Mouse (Mus musculus) liver, embryonic 13.5 days (tissue): ENCODE measurements at regions not wholly inside any gene's neighbourhood (a gene's known extent, or its start where the extent isn't known, plus 50 kb on each side); places are given as distances from the start of the nearest gene placed in this dataset.

Experiments
- ATAC-seq: fragments of 200-750 bp; cut with Nextera tagmentation; 2 replicates; pipeline ENCODE4 v1.8.0; 2017; ENCODE audit warnings: low read depth, mild to moderate bottlenecking, moderate number of reproducible peaks, moderate library complexity
- DNase-seq: peaks from one replicate; pipeline ENCODE4 v3.0.0; 2022
- H3K27ac ChIP-seq: fragments of 300-500 bp; sonication (generic); 2 replicates; pipeline ENCODE4 v1.5.1; 2015; ENCODE audit warnings: moderate library complexity, mild to moderate bottlenecking, inconsistent platforms
- H3K27me3 ChIP-seq: fragments of 300-500 bp; sonication (generic); 2 replicates; pipeline ENCODE4 v1.6.1; 2015; ENCODE audit warnings: mild to moderate bottlenecking, inconsistent platforms
- H3K36me3 ChIP-seq: fragments of 300-500 bp; sonication (generic); 2 replicates; pipeline ENCODE4 v1.6.1; 2015; ENCODE audit warnings: mild to moderate bottlenecking, inconsistent platforms
- H3K4me1 ChIP-seq: fragments of 300-500 bp; sonication (generic); replicated peaks from 2 replicates; pipeline ENCODE4 v1.6.1; 2015; ENCODE audit warnings: inconsistent platforms
- H3K4me2 ChIP-seq: fragments of 300-500 bp; sonication (generic); 2 replicates; pipeline ENCODE4 v1.6.1; 2015; ENCODE audit warnings: inconsistent platforms, mild to moderate bottlenecking, moderate library complexity
- H3K4me3 ChIP-seq: fragments of 300-500 bp; sonication (generic); replicated peaks from 2 replicates; pipeline ENCODE4 v1.5.1; 2015; ENCODE audit warnings: mild to moderate bottlenecking, inconsistent platforms
- H3K9ac ChIP-seq: fragments of 300-500 bp; sonication (generic); 2 replicates; pipeline ENCODE4 v1.6.1; 2015; ENCODE audit warnings: mild to moderate bottlenecking, inconsistent platforms
- H3K9me3 ChIP-seq: fragments of 300-500 bp; sonication (generic); replicated peaks from 2 replicates; pipeline ENCODE4 v1.6.1; 2016; ENCODE audit warnings: inconsistent platforms
- WGBS: fragments of 180-500 bp; shearing (Covaris S2); methylation state at CpG from one replicate; pipeline ENCODE4 v1.1.7; 2015; ENCODE audit not compliant: insufficient replicate concordance; 5-methylcytosine and 5-hydroxymethylcytosine counted together

DNA sequence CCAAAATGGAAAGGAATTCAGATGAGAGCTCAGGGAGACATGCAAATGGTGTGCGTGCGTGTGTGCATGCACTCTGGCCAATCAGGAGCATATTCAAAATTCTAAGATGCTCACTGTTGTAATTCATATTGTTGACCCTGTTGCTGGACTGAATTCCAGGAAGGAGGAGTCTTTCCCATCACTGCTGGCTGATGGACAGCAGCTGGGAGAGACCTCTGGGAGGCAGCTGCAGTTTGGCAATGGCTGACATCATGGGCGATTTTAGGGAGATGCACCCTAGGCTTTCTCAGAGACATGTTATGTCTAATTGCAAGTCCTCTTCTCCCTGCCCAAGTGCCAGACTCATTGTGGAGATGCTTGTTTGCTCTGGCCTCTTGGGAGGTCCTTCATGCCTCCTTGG lies 220.6 kb upstream of the Myocd start:
- ATAC-seq (no peak), DNase-seq (no peak)
- 74% methylated on average over 3 of the region's 3 CpGs for WGBS
- Histone ChIP-seq H3K4me3 (no peak overlapping the region), H3K9me3 (no peaks in the 10 kb centered on the region), H3K27me3 (no peaks in the 10 kb centered on the region), H3K27ac (no peak overlapping the region), H3K4me2 (no peak overlapping the region), H3K9ac (no peak overlapping the region), H3K36me3 (no peaks in the 10 kb centered on the region), H3K4me1 (no peaks in the 10 kb centered on the region)

DNA sequence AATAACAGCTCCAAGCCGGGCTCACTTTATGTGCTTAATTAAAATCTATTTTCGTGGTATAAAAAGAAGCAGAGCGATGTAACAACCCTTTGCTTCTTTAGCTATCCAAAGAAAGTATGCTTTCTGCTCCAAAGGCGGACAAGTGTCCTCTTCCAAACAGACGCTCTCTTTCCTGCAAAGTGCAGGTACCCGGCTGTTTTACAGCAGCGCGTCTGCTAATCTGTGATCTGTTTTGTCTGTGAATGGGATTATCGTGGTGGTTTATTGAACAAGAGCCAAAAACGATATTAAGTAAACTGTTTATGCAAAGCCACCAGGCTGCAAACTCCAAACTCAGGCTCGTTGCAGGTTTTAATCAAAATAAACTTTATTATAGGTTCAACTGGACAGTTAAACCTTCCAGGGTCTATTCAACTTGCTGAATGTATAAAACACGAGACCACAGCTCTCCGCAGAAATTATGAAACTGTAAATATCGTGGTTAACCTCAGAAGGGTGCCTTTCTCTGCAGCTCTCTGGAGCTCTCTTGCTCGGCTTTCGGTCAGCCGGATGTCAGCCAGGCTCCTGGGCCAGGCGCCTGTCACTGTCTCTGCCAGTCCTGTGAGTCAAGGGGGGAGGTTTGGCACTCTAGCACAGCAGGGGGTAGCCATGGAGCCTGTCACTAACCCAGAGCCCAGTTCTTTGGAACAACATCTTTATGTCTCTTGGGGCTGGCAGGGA lies 206.2 kb upstream of the Myocd start:
- 61% methylated on average over 18 of the region's 18 CpGs for WGBS
- Histone ChIP-seq H3K27ac (no peak overlapping the region), H3K9me3 (no peaks in the 10 kb centered on the region), H3K4me3 (no peak overlapping the region), H3K9ac (no peak overlapping the region), H3K4me1 (no peaks in the 10 kb centered on the region), H3K36me3 (no peaks in the 10 kb centered on the region), H3K27me3 (no peaks in the 10 kb centered on the region), H3K4me2 (no peak overlapping the region)
- ATAC-seq (no peak), DNase-seq (no peak)

DNA sequence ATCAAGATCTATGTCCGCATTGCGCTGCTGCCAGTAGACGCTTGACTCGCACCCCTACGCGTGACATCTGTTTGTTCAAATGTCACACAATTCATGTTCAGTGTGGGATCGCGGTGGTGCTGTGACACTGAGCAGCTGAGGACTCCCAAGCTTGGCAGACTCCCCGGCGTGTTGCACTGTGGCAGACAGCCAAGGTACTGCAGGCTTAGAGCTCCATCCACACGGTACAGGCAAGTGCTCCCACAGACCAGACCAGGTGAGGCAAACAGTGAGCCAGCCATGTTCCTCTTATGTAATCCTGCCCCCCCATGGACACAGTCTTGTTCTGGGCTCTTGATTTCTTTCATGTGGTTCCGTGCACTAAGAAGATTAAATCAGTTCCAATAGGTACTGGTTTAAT lies 205.5 kb upstream of the Myocd start:
- no peaks in the 10 kb centered on the region for H3K36me3 ChIP-seq
- WGBS, result 80% methylated on average over 12 of the region's 12 CpGs
- no peak overlapping the region for H3K27ac ChIP-seq
- H3K4me2 ChIP-seq, result no peak overlapping the region
- no peak for ATAC-seq
- H3K4me3 ChIP-seq, result no peak overlapping the region
- no peaks in the 10 kb centered on the region for H3K4me1 ChIP-seq
- H3K9ac ChIP-seq, result no peak overlapping the region
- no peaks in the 10 kb centered on the region for H3K9me3 ChIP-seq
- no peak for DNase-seq
- no peaks in the 10 kb centered on the region for H3K27me3 ChIP-seq

DNA sequence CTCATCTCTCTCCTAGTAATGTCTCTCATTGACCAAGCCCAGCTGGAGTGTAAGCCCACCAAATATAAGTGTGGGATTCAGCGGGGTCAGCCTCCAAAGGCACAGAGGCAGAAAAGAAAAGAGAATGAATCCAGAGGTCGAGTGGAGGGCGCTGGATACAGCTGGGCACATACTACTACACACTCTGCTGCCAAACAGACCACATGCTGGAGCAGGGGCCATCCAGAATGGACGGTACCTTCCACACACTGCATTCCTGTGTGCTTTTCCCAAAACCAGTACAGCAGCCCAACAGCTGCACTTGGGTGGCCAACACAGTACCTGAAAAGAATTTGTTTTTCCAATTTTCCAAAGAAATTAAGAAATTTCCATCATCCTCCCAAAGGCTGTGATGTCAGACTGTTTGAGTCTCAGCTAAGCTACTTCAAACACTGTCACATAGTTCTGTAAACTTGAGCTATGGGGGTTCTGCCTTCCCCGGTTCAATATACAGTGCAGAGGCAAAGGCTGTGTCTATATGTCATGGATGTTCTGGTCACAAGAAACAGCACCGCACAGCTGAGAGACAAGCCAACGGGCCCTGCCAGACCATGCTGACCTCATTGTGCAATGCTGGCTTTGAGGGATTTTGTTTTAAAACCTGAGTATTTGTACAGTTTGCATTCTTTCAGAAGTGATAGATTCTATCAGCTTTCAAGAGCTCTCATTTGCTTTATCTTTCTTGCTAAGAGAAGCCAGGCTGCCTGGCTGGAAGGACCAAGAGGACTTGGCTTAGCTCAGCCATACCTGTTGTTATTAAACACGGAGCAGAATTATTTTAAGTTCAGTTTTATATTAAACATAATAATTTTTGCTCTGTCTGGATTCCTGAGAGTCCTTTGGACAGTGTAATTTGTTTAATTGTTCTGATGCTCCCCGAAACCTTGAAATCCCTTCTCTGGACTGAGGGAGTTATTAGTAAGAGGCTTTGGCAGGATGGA lies 200.3 kb upstream of the Myocd start:
- Histone ChIP-seq H3K4me2 (no peak overlapping the region), H3K9ac (no peak overlapping the region), H3K36me3 (no peaks in the 10 kb centered on the region), H3K4me3 (no peak overlapping the region), H3K27me3 (no peaks in the 10 kb centered on the region), H3K4me1 (no peaks in the 10 kb centered on the region), H3K9me3 (no peaks in the 10 kb centered on the region), H3K27ac (no peak overlapping the region)
- DNase-seq (no peak), ATAC-seq (no peak)
- WGBS, result 62% methylated on average over 9 of the region's 9 CpGs

DNA sequence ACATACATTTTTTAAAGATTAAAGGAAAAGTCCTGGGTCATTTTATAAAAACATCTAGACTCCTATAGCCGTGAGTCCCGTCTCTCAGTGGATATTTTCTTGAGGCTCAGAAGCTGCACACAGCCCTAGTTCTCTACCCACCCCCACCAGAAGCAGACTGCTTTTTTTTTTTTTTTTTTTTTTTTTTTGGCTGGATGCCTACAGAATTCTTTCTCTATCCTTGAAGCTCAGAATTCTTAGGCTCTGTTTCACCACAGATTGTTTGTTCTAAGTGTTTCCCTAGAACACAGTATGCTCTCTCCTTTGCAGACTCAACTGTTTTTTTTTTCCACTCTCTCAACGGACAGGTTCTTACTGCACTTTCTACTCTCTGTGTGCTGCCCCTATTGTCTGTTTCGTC lies 191.3 kb upstream of the Myocd start:
- no peaks in the 10 kb centered on the region for H3K27me3 ChIP-seq
- no peak overlapping the region for H3K4me3 ChIP-seq
- H3K9me3 ChIP-seq, result no peaks in the 10 kb centered on the region
- no peak overlapping the region for H3K9ac ChIP-seq
- no peak overlapping the region for H3K27ac ChIP-seq
- no peak for DNase-seq
- WGBS, result 55% methylated on average over 4 of the region's 4 CpGs
- no peak for ATAC-seq
- no peak overlapping the region for H3K4me2 ChIP-seq
- no peaks in the 10 kb centered on the region for H3K36me3 ChIP-seq
- no peaks in the 10 kb centered on the region for H3K4me1 ChIP-seq

DNA sequence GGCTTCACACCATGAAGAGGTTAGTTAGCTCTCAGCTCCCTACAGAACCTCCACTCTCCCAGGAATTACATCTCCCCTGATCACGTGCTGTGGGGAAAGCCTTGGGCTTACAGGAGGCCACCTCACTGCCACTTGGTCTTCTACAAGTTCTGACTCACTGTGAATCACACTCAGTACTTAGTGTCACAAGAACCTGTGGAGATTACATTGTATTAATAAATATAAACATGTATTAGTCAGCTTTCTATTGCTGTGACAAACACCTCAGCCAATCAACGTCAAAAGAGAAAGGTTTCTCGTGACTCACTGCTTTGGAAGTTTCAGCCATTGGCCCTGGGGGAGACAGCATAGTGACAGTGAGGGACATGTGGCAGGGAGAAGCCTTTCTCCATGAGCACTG lies 178.6 kb upstream of the Myocd start:
- Histone ChIP-seq H3K27ac (no peak overlapping the region), H3K9me3 (no peaks in the 10 kb centered on the region), H3K9ac (no peak overlapping the region), H3K4me3 (no peak overlapping the region), H3K27me3 (no peaks in the 10 kb centered on the region), H3K36me3 (no peaks in the 10 kb centered on the region), H3K4me2 (no peak overlapping the region), H3K4me1 (no peaks in the 10 kb centered on the region)
- WGBS, result 56% methylated on average over 3 of the region's 3 CpGs
- no peak for ATAC-seq
- DNase-seq, result no peak

DNA sequence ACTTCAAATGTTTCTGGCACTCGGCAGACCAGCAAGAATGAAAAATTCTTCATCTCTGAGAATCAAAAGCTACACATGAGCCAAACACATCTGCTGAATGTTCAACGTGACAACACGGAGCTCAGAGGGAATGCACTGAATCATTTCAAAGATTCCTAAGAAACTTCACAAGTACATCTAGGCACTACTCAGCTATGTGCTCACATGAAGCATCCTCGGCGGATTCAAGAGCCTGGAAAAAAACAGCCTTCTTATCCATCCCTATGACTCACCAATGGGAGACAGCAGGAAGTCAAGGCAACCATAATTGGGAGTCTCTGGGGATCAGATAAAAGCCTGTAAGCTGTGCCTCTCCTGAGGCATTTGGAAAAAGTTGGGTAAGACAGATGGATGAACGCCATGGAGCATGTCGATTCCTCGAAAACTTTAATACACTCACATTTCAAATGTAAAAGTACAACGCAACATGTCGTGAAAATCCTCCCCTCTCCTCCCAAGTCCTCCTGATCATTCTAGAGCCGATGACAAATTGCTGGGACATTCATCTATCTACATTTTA lies 173.8 kb upstream of the Myocd start:
- H3K4me2 ChIP-seq, result no peak overlapping the region
- H3K9ac ChIP-seq, result no peak overlapping the region
- no peaks in the 10 kb centered on the region for H3K4me1 ChIP-seq
- ATAC-seq, result no peak
- DNase-seq, result no peak
- H3K9me3 ChIP-seq, result no peaks in the 10 kb centered on the region
- no peak overlapping the region for H3K4me3 ChIP-seq
- WGBS, result 67% methylated on average over 11 of the region's 11 CpGs
- H3K27ac ChIP-seq, result no peak overlapping the region
- no peaks in the 10 kb centered on the region for H3K27me3 ChIP-seq
- H3K36me3 ChIP-seq, result no peaks in the 10 kb centered on the region

DNA sequence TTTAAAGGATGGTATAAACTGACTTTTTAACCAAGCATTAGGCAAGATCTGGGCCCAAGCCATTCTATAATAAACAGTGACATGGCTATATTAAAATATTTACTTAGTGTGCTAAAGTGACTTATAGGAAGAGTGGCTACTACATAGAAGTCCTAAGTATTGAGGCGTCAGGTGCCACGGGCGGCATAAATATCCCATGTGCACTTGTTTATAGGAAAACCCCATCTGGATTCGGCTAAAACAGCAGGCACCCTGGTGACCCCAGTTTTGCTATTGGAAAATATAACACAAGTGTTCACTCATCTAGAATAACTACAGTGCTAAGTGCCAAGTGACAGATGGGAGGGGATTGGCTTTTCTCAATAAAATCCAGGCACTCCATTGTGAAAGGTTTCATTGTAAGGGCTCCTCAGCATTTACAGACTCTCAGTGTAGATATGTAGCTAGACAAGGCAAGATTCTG lies 165.9 kb upstream of the Myocd start:
- Histone ChIP-seq H3K27me3 (no peaks in the 10 kb centered on the region), H3K36me3 (no peaks in the 10 kb centered on the region), H3K4me2 (no peak overlapping the region), H3K9me3 (no peaks in the 10 kb centered on the region), H3K4me3 (no peak overlapping the region), H3K4me1 (no peaks in the 10 kb centered on the region), H3K27ac (no peak overlapping the region), H3K9ac (no peak overlapping the region)
- WGBS, result 71% methylated on average over 4 of the region's 4 CpGs
- ATAC-seq, result no peak
- DNase-seq, result no peak

DNA sequence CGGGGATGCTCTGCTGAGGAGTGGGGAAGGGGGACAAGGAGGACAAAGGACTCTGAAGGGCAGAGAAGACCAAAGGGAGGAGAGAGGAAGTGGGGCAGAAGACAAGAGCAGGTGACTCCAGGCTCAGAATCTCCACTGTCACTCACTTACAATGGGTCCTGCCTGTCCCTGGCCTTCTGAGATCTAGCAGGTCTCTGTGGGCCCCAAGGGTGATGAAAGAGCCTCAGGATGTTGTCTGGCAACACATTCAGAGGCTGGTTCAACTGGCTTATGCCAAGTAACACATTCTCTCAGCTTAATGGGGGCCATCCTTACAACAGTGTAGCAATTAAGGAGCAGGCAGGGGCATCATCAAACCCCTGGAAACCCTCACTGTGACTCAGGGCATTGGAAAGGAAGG lies 152.1 kb upstream of the Myocd start:
- Histone ChIP-seq H3K9me3 (no peaks in the 10 kb centered on the region), H3K27ac (no peak overlapping the region), H3K4me1 (no peaks in the 10 kb centered on the region), H3K9ac (no peak overlapping the region), H3K4me2 (no peak overlapping the region), H3K36me3 (no peaks in the 10 kb centered on the region), H3K4me3 (no peak overlapping the region), H3K27me3 (no peaks in the 10 kb centered on the region)
- WGBS, result 7% methylated on average over 1 of the region's 1 CpGs
- ATAC-seq (no peak), DNase-seq (no peak)

DNA sequence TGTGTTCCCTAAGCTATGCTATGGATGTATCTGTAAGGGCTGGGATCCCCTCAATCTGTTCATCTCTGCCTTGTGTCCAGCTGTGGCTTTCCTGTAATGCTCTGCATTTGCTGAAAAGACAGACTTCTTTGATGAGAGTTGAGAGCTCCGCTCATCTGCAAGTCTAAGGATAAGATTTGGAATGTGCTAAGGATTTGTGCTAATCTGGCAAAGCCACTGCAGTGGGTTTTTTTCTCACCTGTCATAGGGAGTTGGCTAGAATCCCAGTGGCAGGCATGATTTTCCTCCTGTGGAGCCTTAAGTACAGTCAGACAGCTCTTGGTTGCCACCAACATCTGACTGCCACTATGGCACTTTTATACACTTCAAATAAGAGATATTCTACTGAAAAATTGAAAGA lies 138.8 kb upstream of the Myocd start:
- H3K4me2 ChIP-seq, result no peak overlapping the region
- H3K9ac ChIP-seq, result no peak overlapping the region
- H3K4me1 ChIP-seq, result no peaks in the 10 kb centered on the region
- H3K36me3 ChIP-seq, result no peaks in the 10 kb centered on the region
- WGBS, result 60% methylated on average over 1 of the region's 1 CpGs
- H3K27me3 ChIP-seq, result no peaks in the 10 kb centered on the region
- DNase-seq (no peak), ATAC-seq (no peak)
- no peaks in the 10 kb centered on the region for H3K9me3 ChIP-seq
- H3K4me3 ChIP-seq, result no peak overlapping the region
- H3K27ac ChIP-seq, result no peak overlapping the region

DNA sequence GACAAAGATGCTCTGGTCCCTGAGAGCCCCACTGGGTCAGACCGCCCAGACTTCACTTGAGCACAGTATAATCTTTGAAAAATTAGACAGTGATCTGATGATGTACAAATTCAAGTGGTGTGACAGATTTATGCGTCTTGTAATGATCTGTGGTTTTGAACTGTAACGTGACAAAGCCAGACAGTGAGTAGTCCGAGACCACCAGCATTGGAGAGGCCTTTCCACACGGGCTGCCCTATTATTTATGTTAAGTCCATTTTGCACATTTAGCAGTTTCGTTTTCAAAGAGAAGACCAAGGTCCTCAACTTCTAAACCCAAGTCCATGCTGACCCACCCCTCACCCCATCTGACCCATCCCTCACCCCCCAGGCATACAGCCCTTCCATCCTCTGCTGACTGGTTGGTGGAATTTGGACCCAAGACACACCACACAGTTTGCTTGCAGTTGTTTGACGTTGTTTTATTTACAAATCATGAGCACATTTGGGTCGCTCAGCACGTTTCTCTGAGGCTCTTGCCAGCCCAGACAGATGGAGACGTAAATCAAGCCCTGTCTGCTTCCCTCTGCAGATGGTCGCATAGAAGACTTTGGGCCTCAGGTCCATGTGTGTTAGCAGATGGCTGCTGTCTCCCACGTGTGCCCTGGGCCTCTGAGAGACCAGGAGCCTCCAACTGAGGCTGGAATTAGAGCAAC lies 132.8 kb upstream of the Myocd start:
- H3K27me3 ChIP-seq, result no peaks in the 10 kb centered on the region
- H3K9me3 ChIP-seq, result no peaks in the 10 kb centered on the region
- H3K4me1 ChIP-seq, result no peaks in the 10 kb centered on the region
- no peak for ATAC-seq
- H3K9ac ChIP-seq, result no peak overlapping the region
- H3K4me2 ChIP-seq, result no peak overlapping the region
- no peaks in the 10 kb centered on the region for H3K36me3 ChIP-seq
- WGBS, result 52% methylated on average over 12 of the region's 12 CpGs
- no peak for DNase-seq
- no peak overlapping the region for H3K27ac ChIP-seq
- no peak overlapping the region for H3K4me3 ChIP-seq
